Mouse (Mus musculus): ENCODE measurements around the gene Pld3.

- no peak for TF ChIP-seq CTCF (IDR thresholded peaks at IDR 0.05; ENCODE audit: extremely low read depth, insufficient read depth, low read length)
- TF ChIP-seq POLR2A (IDR thresholded peaks at IDR 0.05; ENCODE audit: extremely low read depth, insufficient read depth, low read length), result no peak
These were observed 61.2 kb downstream of the Pld3 start for GRCm38 (mm10) chr7:27491856-27492255.

Measured in cortical plate, adult 2 months (tissue).